Mouse (Mus musculus): ENCODE data around the gene Cacng4.

- no peak for TF ChIP-seq POLR2A (IDR thresholded peaks at IDR 0.05; ENCODE audit: insufficient read length, low read depth)
- TF ChIP-seq MAX (IDR thresholded peaks at IDR 0.05; ENCODE audit: low read depth) = no peak
- no peak for TF ChIP-seq CEBPB (IDR thresholded peaks at IDR 0.05; ENCODE audit: insufficient read depth, poor library complexity, severe bottlenecking)
- TF ChIP-seq USF1 (IDR thresholded peaks at IDR 0.05; ENCODE audit: low read depth) = no peak
- no peak for TF ChIP-seq MYOD1 (IDR thresholded peaks at IDR 0.05; ENCODE audit: control insufficient read depth in 1 of 3, insufficient read length in 2 of 3, low read depth in 2 of 3)
- TF ChIP-seq SRF (IDR thresholded peaks at IDR 0.05; ENCODE audit: control insufficient read depth, insufficient read length, low read depth) = no peak
- no peak for TF ChIP-seq TCF3 (IDR thresholded peaks at IDR 0.05; ENCODE audit: insufficient read length, low read depth)
- TF ChIP-seq POLR2AphosphoS2 (IDR thresholded peaks at IDR 0.05; ENCODE audit: insufficient read length, low read depth) = no peak
- no peak for TF ChIP-seq MYOG (IDR thresholded peaks at IDR 0.05; ENCODE audit: control insufficient read depth in 1 of 3, insufficient read depth in 1 of 3, insufficient read length in 2 of 3, low read depth in 2 of 3)
These were observed 105.9 kb downstream of the Cacng4 start for GRCm38 (mm10) chr11:107688480-107688879.

Measured in myocyte (in vitro differentiated cells).